Mouse (Mus musculus) CH12.LX (cell line): Measurements from ENCODE around the gene Tgfb1. TPM values are rescaled to one million over a fixed set of nuclear protein-coding genes. Genes with fewer than 3 reads are reported as not detected.

Experiments used
- DNase-seq: peaks from one replicate; pipeline ENCODE4 v3.0.0-alpha.2; 2013; ENCODE audit errors: extremely low read depth
- H3K27ac ChIP-seq: 2 replicates; pipeline ENCODE4 v1.5.1; 2012; ENCODE audit warnings: low read depth, mild to moderate bottlenecking, control low read depth, moderate library complexity; ENCODE audit not compliant: insufficient read depth
- H3K27me3 ChIP-seq: replicated peaks from 2 replicates; pipeline ENCODE3; 2012; ENCODE audit warnings: inconsistent platforms
- H3K36me3 ChIP-seq, 2 experiments: replicated peaks in 1 of 2; 2 replicates each; pipeline versions ENCODE3 to v1.6.1; 2012; ENCODE audit warnings: inconsistent platforms in 1 of 2, low read length in 1 of 2, mild to moderate bottlenecking in 1 of 2, mixed read lengths in 1 of 2, moderate library complexity in 1 of 2; ENCODE audit not compliant: control insufficient read depth in 1 of 2, insufficient read depth in 1 of 2
- H3K4me1 ChIP-seq, 2 experiments: 2 replicates each; pipeline ENCODE4 v1.6.1; 2012; ENCODE audit warnings: inconsistent platforms in 1 of 2, moderate library complexity in 1 of 2; ENCODE audit not compliant: insufficient read depth in 2 of 2, control insufficient read depth in 1 of 2
- H3K4me2 ChIP-seq: 2 replicates; pipeline ENCODE4 v1.6.1; 2012; ENCODE audit warnings: low read depth, mild to moderate bottlenecking, control low read depth; ENCODE audit not compliant: poor library complexity, insufficient read depth, severe bottlenecking
- H3K4me3 ChIP-seq, 3 experiments: fragments of 150-350 bp in 1 of 3; sonication (generic) in 1 of 3; replicated peaks in 1 of 3; 2 replicates each; pipeline versions ENCODE3 to v1.5.1; 2011 to 2012; ENCODE audit warnings: low read depth in 2 of 3, low read length in 2 of 3, mild to moderate bottlenecking in 2 of 3, moderate library complexity in 2 of 3, control low read depth in 1 of 3, improper control_type of control experiment in 1 of 3, inconsistent platforms in 1 of 3, mixed read lengths in 1 of 3; ENCODE audit not compliant: poor library complexity in 1 of 3
- H3K79me2 ChIP-seq: replicated peaks from 2 replicates; pipeline ENCODE4 v1.6.1; 2012; ENCODE audit warnings: mild to moderate bottlenecking, moderate library complexity; ENCODE audit not compliant: control insufficient read depth, poor library complexity, insufficient read depth, severe bottlenecking; ENCODE audit errors: extremely low read depth
- H3K9ac ChIP-seq: 2 replicates; pipeline ENCODE4 v1.6.1; 2012; ENCODE audit warnings: low read depth, mild to moderate bottlenecking, control low read depth, moderate library complexity; ENCODE audit not compliant: insufficient read depth
- H3K9me3 ChIP-seq: replicated peaks from 2 replicates; pipeline ENCODE3; 2012; ENCODE audit warnings: low read length, inconsistent platforms, mixed read lengths
- BHLHE40 ChIP-seq: IDR thresholded peaks from 2 replicates; pipeline ENCODE4 v1.6.1; 2011; ENCODE audit warnings: mild to moderate bottlenecking, low read depth, low read length, improper control_type of control experiment
- CHD1 ChIP-seq: IDR thresholded peaks from 2 replicates; pipeline ENCODE4 v1.6.1; 2012; ENCODE audit warnings: low read depth, low read length, improper control_type of control experiment, inconsistent platforms
- CHD2 ChIP-seq: IDR thresholded peaks from 2 replicates; pipeline ENCODE4 v1.6.1; 2011; ENCODE audit warnings: low read length, improper control_type of control experiment
- CTCF ChIP-seq, 2 experiments: IDR thresholded peaks in 1 of 2; conservative IDR thresholded peaks in 1 of 2; 2 replicates each; pipeline ENCODE4 v1.5.1; 2011 to 2012; ENCODE audit warnings: low read depth in 2 of 2, low read length in 2 of 2, improper control_type of control experiment in 1 of 2, inconsistent platforms in 1 of 2, mild to moderate bottlenecking in 1 of 2, moderate library complexity in 1 of 2
- E2F4 ChIP-seq: IDR thresholded peaks from 2 replicates; pipeline ENCODE4 v1.6.1; 2011; ENCODE audit warnings: low read depth, low read length, improper control_type of control experiment; ENCODE audit not compliant: insufficient replicate concordance
- ELF1 ChIP-seq: IDR thresholded peaks from 2 replicates; pipeline ENCODE4 v1.6.1; 2014; ENCODE audit warnings: low read depth, mild to moderate bottlenecking, inconsistent platforms, low read length, improper control_type of control experiment
- HCFC1 ChIP-seq: IDR thresholded peaks from 2 replicates; pipeline ENCODE4 v1.6.1; 2012; ENCODE audit warnings: low read depth, mild to moderate bottlenecking, inconsistent platforms, low read length, improper control_type of control experiment
- JUND ChIP-seq: conservative IDR thresholded peaks from 2 replicates; pipeline ENCODE4 v1.6.1; 2011; ENCODE audit warnings: low read depth, low read length, improper control_type of control experiment
- KAT2A ChIP-seq: IDR thresholded peaks from 2 replicates; pipeline ENCODE4 v1.6.1; 2012; ENCODE audit warnings: low read length, improper control_type of control experiment, inconsistent platforms; ENCODE audit not compliant: insufficient replicate concordance
- MAFK ChIP-seq: IDR thresholded peaks from 2 replicates; pipeline ENCODE4 v1.6.1; 2011; ENCODE audit warnings: low read length, improper control_type of control experiment; ENCODE audit not compliant: insufficient replicate concordance
- MEF2A ChIP-seq: IDR thresholded peaks from 2 replicates; pipeline ENCODE4 v1.6.1; 2014; ENCODE audit warnings: low read depth, mild to moderate bottlenecking, inconsistent platforms, low read length, improper control_type of control experiment, borderline replicate concordance
- MXI1 ChIP-seq: IDR thresholded peaks from 2 replicates; pipeline ENCODE4 v1.6.1; 2011; ENCODE audit warnings: mild to moderate bottlenecking, low read depth, low read length, improper control_type of control experiment
- MYC ChIP-seq: IDR thresholded peaks from 2 replicates; pipeline ENCODE4 v1.6.1; 2011; ENCODE audit warnings: low read depth, mild to moderate bottlenecking, improper control_type of control experiment, low read length
- NELFE ChIP-seq: IDR thresholded peaks from 2 replicates; pipeline ENCODE4 v1.6.1; 2011; ENCODE audit warnings: low read depth, low read length, improper control_type of control experiment
- PAX5 ChIP-seq: IDR thresholded peaks from 2 replicates; pipeline ENCODE4 v1.6.1; 2012; ENCODE audit warnings: low read length, inconsistent platforms, mixed read lengths
- POLR2AphosphoS2 ChIP-seq: IDR thresholded peaks from 2 replicates; pipeline ENCODE4 v1.6.1; 2011; ENCODE audit warnings: low read depth, low read length, improper control_type of control experiment
- RAD21 ChIP-seq: IDR thresholded peaks from 2 replicates; pipeline ENCODE4 v1.6.1; 2011; ENCODE audit warnings: low read depth, mild to moderate bottlenecking, low read length, improper control_type of control experiment, moderate library complexity
- RCOR1 ChIP-seq: conservative IDR thresholded peaks from 2 replicates; pipeline ENCODE4 v1.6.1; 2012; ENCODE audit warnings: low read depth, mild to moderate bottlenecking, inconsistent platforms, low read length, improper control_type of control experiment
- SIN3A ChIP-seq: IDR thresholded peaks from 2 replicates; pipeline ENCODE4 v1.6.1; 2012; ENCODE audit warnings: low read length, improper control_type of control experiment, inconsistent platforms
- SMC3 ChIP-seq: IDR thresholded peaks from 2 replicates; pipeline ENCODE4 v1.6.1; 2011; ENCODE audit warnings: low read depth, low read length, improper control_type of control experiment
- TCF12 ChIP-seq: IDR thresholded peaks from 2 replicates; pipeline ENCODE4 v1.6.1; 2014; ENCODE audit warnings: low read depth, mild to moderate bottlenecking, inconsistent platforms, low read length, improper control_type of control experiment
- USF1 ChIP-seq: IDR thresholded peaks from 2 replicates; pipeline ENCODE4 v1.6.1; 2014; ENCODE audit warnings: low read depth, mild to moderate bottlenecking, inconsistent platforms, low read length, improper control_type of control experiment
- USF2 ChIP-seq: conservative IDR thresholded peaks from 2 replicates; pipeline ENCODE4 v1.6.1; 2011; ENCODE audit warnings: low read depth, low read length, improper control_type of control experiment
- ZC3H11A ChIP-seq: IDR thresholded peaks from 2 replicates; pipeline ENCODE4 v1.6.1; 2012; ENCODE audit warnings: low read depth, mild to moderate bottlenecking, inconsistent platforms, low read length, improper control_type of control experiment
- ZMIZ1 ChIP-seq: IDR thresholded peaks from 2 replicates; pipeline ENCODE4 v1.6.1; 2012; ENCODE audit warnings: low read depth, mild to moderate bottlenecking, inconsistent platforms, low read length, improper control_type of control experiment
- dilution Hi-C: fragments of 300-500 bp; cut with MboI; formaldehyde crosslinking; loops from 2 replicates; pipeline ENCODE4 v1.14.3; 2020; ENCODE audit warnings: low sequenced_read_pairs; ENCODE audit not compliant: extremely low pct_unique_long_range_greater_than_20kb, extremely low pct_ligation_motif_present
- in situ Hi-C: fragments of 300-500 bp; cut with MboI; formaldehyde crosslinking; loops from 3 replicates; pipeline ENCODE4 v1.14.3; 2019; ENCODE audit warnings: low sequenced_read_pairs, low pct_ligation_motif_present, low pct_unique_long_range_greater_than_20kb, mixed read lengths
- polyA plus RNA-seq: library from polyadenylated mRNA; unstranded; fragments of >175 nt; gene quantifications from 2 replicates; pipeline ENCODE4 v1.2.1, GENCODE M21; 2012; ENCODE audit warnings: low read depth; ENCODE audit not compliant: insufficient read length
- total RNA-seq, 2 experiments: library from RNA; depleted of rRNA; stranded (reverse); fragments of 300-350 nt in 1 of 2; fragments of >200 nt in 1 of 2; gene quantifications; 2 replicates each; pipeline ENCODE4 v1.2.3; 2012 to 2014

The Tgfb1 gene
- total and polyA plus RNA-seq, 3 experiments, result 9.2 to 109 (median 25.9) TPM

GRCm38 (mm10) chr7:25649839-25650238 lies 37.0 kb upstream of the Tgfb1 start:
- Histone ChIP-seq H3K27ac (no peak overlapping the region), H3K36me3 (peaks cover 0 to 3% of the 10 kb centered on the region in 2 experiments), H3K79me2 (no peaks in the 10 kb centered on the region), H3K4me1 (peaks cover 17 to 54% of the 10 kb centered on the region in 2 experiments), H3K4me2 (no peak overlapping the region), H3K9ac (no peak overlapping the region), H3K4me3 (no peak overlapping the region), H3K27me3 (no peaks in the 10 kb centered on the region), H3K9me3 (no peaks in the 10 kb centered on the region)
- TF ChIP-seq USF1, result no peak
- TF ChIP-seq RCOR1, result no peak
- TF ChIP-seq E2F4, result no peak
- TF ChIP-seq CTCF (conservative IDR thresholded peaks at IDR 0.05 in 1 of 2, IDR thresholded peaks at IDR 0.05 in 1 of 2; ENCODE audit: low read depth in 2 of 2, low read length in 2 of 2), result no peak
- no peak for TF ChIP-seq SIN3A
- no peak for DNase-seq
- dilution Hi-C loops, result no loop called here
- in situ Hi-C loops, result no loop called here

DNA sequence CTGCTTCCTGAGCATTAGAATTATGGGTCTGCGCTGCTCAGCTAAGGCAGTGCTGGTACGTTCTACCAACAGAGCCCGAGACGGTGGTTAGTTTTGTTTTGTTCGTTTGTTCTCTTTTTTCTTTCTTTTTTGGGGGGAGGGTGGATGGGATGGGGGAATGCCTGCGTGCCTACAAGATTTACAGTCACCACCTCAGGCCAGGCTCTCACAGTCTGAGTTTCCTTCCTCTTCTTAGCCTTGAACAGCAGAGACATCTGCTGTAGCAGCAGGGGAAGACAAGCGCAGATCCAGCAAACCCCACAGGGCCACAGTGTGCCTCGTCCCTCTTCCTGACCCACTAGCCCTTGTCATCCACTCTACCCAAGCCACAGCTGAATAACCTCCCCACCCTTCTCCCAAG lies 35.5 kb upstream of the Tgfb1 start:
- 0 out of 2 replicates have a peak overlapping the region, but pooled peaks have one; percentile 23 for H3K4me2 ChIP-seq
- H3K4me1 ChIP-seq, result peaks cover 17 to 49% of the 10 kb centered on the region in 2 experiments
- DNase-seq, result peak; percentile 66
- H3K4me3 ChIP-seq, result no peak overlapping the region
- H3K9ac ChIP-seq, result no peak overlapping the region
- dilution Hi-C loops, result no loop called here
- H3K79me2 ChIP-seq, result no peaks in the 10 kb centered on the region
- no peaks in the 10 kb centered on the region for H3K27me3 ChIP-seq
- no peaks in the 10 kb centered on the region for H3K36me3 ChIP-seq
- TF ChIP-seq BHLHE40 (0 out of 2 replicates have a peak, but pooled peaks have one; percentile 20), RAD21 (peak; percentile 78), CTCF (conservative IDR thresholded peaks at IDR 0.05 in 1 of 2, IDR thresholded peaks at IDR 0.05 in 1 of 2; ENCODE audit: low read depth in 2 of 2, low read length in 2 of 2) (peak in 1 of 2 experiments; percentile 68; a peak in 2 of 4 replicates), SMC3 (peak; percentile 65), CHD1 (no peak), SIN3A (no peak)
- in situ Hi-C loops, result no loop called here
- no peaks in the 10 kb centered on the region for H3K9me3 ChIP-seq
- H3K27ac ChIP-seq, result no peak overlapping the region

DNA sequence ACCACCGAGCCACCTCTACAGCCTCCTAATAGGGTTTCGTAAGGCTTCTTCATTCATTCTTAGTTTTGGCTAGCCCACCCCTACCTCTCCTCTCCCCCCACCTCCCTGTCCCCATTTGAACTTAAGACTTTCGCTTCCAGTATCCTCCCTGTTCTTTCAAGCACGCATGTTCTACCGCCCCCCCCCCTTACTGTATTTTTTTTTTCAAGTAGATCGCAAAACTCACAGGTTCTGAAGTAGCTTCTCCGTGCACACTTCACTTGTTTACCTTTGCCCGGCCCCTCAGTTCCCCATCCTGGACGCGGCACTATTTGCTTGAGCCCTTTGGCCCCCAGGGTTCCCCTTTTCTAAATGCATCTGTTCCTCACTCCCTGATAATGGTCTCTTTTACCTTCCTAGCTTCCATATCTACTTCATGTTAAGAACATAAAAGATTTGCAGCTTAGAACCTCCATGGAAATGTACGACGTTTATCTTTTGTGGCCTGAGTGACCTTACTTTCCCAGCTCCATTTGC lies 34.5 kb upstream of the Tgfb1 start:
- no peaks in the 10 kb centered on the region for H3K36me3 ChIP-seq
- no peak for TF ChIP-seq MYC
- TF ChIP-seq POLR2AphosphoS2, result no peak
- no peak for TF ChIP-seq ZC3H11A
- no peak for TF ChIP-seq USF2
- no peak for TF ChIP-seq NELFE
- TF ChIP-seq MAFK, result no peak
- no peak for TF ChIP-seq MXI1
- no peak for TF ChIP-seq PAX5
- TF ChIP-seq KAT2A, result no peak
- no peak for TF ChIP-seq MEF2A
- no peak for TF ChIP-seq RCOR1
- no peak for TF ChIP-seq JUND
- no peak for TF ChIP-seq CHD2
- TF ChIP-seq ZMIZ1, result no peak
- TF ChIP-seq ELF1, result no peak
- no peak for TF ChIP-seq SIN3A
- TF ChIP-seq HCFC1, result no peak
- no peak for TF ChIP-seq SMC3
- TF ChIP-seq TCF12, result no peak
- no peak overlapping the region for H3K27ac ChIP-seq
- no peaks in the 10 kb centered on the region for H3K79me2 ChIP-seq
- DNase-seq, result no peak
- no peaks in the 10 kb centered on the region for H3K9me3 ChIP-seq
- H3K4me3 ChIP-seq, result no peak overlapping the region
- H3K27me3 ChIP-seq, result no peaks in the 10 kb centered on the region
- H3K4me2 ChIP-seq, result no peak overlapping the region
- no peak overlapping the region for H3K9ac ChIP-seq
- dilution Hi-C loops (no loop called here), in situ Hi-C loops (no loop called here)
- peaks cover 12 to 39% of the 10 kb centered on the region in 2 experiments for H3K4me1 ChIP-seq
